Mouse (Mus musculus): Measurements from ENCODE around the gene Ets1.

- TF ChIP-seq POLR2A (IDR thresholded peaks at IDR 0.05; ENCODE audit: low read depth, low read length) (no peak), CTCF (IDR thresholded peaks at IDR 0.05; ENCODE audit: borderline replicate concordance, insufficient read depth, low read length) (no peak)
These were observed 95.8 kb downstream of the Ets1 start for GRCm38 (mm10) chr9:32731787-32732186.
